Mouse (Mus musculus): ENCODE data around the gene Btbd3.

Btbd3 gene

GRCm38 (mm10) chr2:138531992-138532391 is 275.6 kb downstream of the Btbd3 start:
- no peak for DNase-seq (ENCODE audit: low spot score)

GRCm38 (mm10) chr2:138539655-138540054 is 283.3 kb downstream of the Btbd3 start:
- DNase-seq (ENCODE audit: low spot score): no peak

DNA sequence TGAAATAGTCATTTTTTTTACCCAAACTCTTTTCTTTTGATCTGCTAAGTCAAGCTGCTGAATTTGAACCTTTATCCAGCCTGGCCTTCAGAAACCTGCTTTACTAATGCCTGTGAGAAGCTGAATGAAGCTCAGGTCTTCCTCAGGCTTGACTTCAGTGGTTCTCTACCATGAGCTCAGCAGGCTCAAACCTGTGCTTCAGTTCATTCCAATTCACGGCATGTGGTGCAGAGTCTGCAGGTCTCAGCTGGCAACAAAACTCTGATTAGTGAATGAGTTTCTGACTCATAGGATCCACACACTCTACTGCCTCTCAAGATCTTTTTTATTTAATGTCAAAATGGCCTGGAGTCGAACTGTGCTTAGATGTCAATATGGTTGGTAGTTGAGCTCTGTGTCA is 292.6 kb downstream of the Btbd3 start:
- DNase-seq (ENCODE audit: low spot score): no peak

- DNase-seq (ENCODE audit: low spot score): no peak
These were observed 295.2 kb downstream of the Btbd3 start for GRCm38 (mm10) chr2:138551516-138551915.

- no peak for DNase-seq (ENCODE audit: low spot score)
These were observed 298.9 kb downstream of the Btbd3 start for GRCm38 (mm10) chr2:138555106-138555862.

GRCm38 (mm10) chr2:138585930-138586329 is 329.6 kb downstream of the Btbd3 start:
- no peak for DNase-seq (ENCODE audit: low spot score)

- no peak for DNase-seq (ENCODE audit: low spot score)
These were observed 331.0 kb downstream of the Btbd3 start for GRCm38 (mm10) chr2:138587335-138587734.

DNA sequence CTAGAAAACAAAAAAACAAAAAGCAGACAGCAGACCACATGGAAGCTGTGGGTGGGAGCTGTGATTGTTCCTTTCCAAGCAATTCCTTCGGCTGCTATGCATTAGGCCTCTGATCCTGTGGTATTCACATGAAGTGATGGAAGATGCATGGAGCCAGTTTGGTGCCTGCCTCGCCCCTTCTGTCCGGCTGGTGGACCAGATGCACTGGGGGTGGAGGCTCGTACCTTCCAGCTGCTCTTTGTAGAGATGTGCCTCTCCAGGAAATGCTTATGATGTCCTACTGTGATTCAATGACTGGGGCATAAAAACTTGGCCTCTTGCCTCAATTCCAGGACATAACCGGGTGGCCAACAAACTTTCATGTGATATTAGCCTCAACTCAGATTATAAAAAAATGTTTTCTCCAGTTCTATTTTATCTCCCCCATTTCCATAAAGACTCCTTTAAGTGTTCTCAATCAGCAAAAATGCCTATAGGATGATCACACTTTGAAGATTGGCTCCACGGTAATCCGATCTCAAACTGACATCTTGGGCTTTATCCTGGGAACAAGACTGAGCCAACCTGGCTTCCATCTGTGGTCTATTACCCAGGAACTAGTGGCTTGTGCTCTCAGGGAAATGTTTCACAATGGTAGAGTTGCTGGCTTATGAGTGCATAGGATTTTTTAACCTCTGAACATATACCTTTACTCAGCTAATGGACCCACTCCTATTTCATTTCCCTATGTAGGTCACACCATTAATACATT is 331.6 kb downstream of the Btbd3 start:
- no peak for DNase-seq (ENCODE audit: low spot score)

DNA sequence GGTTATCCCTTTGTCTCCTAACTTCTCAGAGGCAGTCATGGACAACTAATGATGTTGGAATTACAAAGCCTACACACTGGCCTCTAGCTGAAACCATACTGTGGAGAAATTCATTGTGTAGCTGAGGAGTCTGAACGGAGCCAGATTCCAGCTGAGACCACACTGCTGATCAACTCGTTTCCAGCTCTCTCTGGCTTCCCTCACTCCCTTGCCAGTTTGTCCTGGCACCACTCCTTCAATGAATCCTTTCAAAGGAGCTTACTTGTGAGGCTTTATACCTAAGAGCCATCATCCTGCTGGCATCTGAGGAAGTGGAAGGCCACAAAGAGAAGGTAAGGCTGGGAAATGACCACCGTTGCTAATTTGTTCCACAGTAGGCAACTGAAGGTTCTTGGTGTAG is 332.7 kb downstream of the Btbd3 start:
- DNase-seq (ENCODE audit: low spot score): no peak

DNA sequence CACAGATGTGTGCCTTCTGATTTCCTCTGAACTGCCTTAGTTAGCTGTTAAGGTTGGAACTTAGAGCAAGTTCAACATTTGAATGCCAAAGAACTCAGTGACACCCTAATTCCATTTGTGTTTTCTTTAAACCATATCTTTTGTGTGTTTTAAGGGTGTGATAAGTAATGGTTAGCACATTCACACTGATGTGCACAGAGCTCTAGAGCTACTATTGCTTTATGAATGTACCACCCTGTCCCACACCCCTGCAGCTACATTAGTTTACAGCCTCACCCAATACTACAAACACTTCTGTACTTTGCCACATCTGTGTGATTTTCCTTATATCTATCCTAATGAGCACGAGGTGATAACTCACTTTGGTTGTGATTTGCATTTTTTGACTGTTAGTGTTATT is 333.9 kb downstream of the Btbd3 start:
- DNase-seq (ENCODE audit: low spot score): no peak

- no peak for DNase-seq (ENCODE audit: low spot score)
These were observed 356.0 kb downstream of the Btbd3 start for GRCm38 (mm10) chr2:138612361-138612760.

DNA sequence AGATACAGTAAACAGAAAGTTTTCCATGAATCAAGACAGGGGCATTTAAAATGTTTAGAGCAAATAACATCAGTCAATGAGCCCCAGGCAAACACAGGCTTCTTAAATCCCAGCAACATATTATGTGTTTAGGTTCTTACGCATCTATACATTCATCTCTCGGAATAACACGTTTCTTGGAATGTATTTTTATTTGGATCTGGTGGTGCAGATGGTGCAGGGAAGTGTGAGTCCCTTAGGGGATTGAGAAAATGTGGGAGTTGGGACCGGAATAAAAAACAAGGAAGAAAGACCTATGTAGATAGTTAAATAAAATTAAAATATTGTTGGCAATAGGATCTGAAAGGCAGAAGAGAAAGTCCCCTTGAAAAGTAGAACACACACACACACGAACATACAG is 361.1 kb downstream of the Btbd3 start:
- no peak for DNase-seq (ENCODE audit: low spot score)

Data from ovary, postnatal 10 days (tissue).